Mouse (Mus musculus) CH12.LX (cell line): ENCODE results near the gene Spink2.

Experiments
- CTCF ChIP-seq, 2 experiments: IDR thresholded peaks in 1 of 2; conservative IDR thresholded peaks in 1 of 2; 2 replicates each; pipeline ENCODE4 v1.5.1; 2011 to 2012; ENCODE audit warnings: low read depth in 2 of 2, low read length in 2 of 2, improper control_type of control experiment in 1 of 2, inconsistent platforms in 1 of 2, mild to moderate bottlenecking in 1 of 2, moderate library complexity in 1 of 2
- JUND ChIP-seq: conservative IDR thresholded peaks from 2 replicates; pipeline ENCODE4 v1.6.1; 2011; ENCODE audit warnings: low read depth, low read length, improper control_type of control experiment
- MEF2A ChIP-seq: IDR thresholded peaks from 2 replicates; pipeline ENCODE4 v1.6.1; 2014; ENCODE audit warnings: low read depth, mild to moderate bottlenecking, inconsistent platforms, low read length, improper control_type of control experiment, borderline replicate concordance
- POLR2A ChIP-seq: IDR thresholded peaks from 2 replicates; pipeline ENCODE4 v1.6.1; 2011; ENCODE audit warnings: low read depth, mild to moderate bottlenecking, improper control_type of control experiment, low read length
- SMC3 ChIP-seq: IDR thresholded peaks from 2 replicates; pipeline ENCODE4 v1.6.1; 2011; ENCODE audit warnings: low read depth, low read length, improper control_type of control experiment

- TF ChIP-seq MEF2A (no peak), JUND (no peak), CTCF (conservative IDR thresholded peaks at IDR 0.05 in 1 of 2, IDR thresholded peaks at IDR 0.05 in 1 of 2; ENCODE audit: low read depth in 2 of 2, low read length in 2 of 2) (no peak), POLR2A (no peak), SMC3 (no peak)
These were observed 32.3 kb downstream of the Spink2 start for GRCm38 (mm10) chr5:77178976-77179375.
